Mouse (Mus musculus) 416B (cell line): ENCODE results near the gene Pou1f1.

ENCODE experiments used
- DNase-seq: peaks from one replicate; pipeline ENCODE4 v3.0.0; 2011; ENCODE audit warnings: low read depth

Pou1f1 gene

GRCm38 (mm10) chr16:65520211-65520610 is at the start of gene Pou1f1:
Pou1f1 (plus strand) TSS chr16:65520511.
- no peak for DNase-seq

GRCm38 (mm10) chr16:65470650-65471049 is 49.7 kb upstream of the Pou1f1 start:
- peak; percentile 17 for DNase-seq

- peak; percentile 65 for DNase-seq
Observed at GRCm38 (mm10) chr16:65472472-65473001, 47.8 kb upstream of the Pou1f1 start.

GRCm38 (mm10) chr16:65485726-65486125 is 34.6 kb upstream of the Pou1f1 start:
- DNase-seq = peak; percentile 15

GRCm38 (mm10) chr16:65496030-65496429 is 24.3 kb upstream of the Pou1f1 start:
- peak; percentile 11 for DNase-seq

- DNase-seq = peak; percentile 68
Observed at GRCm38 (mm10) chr16:65497049-65497448, 23.3 kb upstream of the Pou1f1 start.

GRCm38 (mm10) chr16:65514223-65514622 is 6.1 kb upstream of the Pou1f1 start:
- DNase-seq = no peak

- no peak for DNase-seq
Observed at GRCm38 (mm10) chr16:65526004-65526403, 5.7 kb downstream of the Pou1f1 start.

- no peak for DNase-seq
Observed at GRCm38 (mm10) chr16:65526695-65527094, 6.4 kb downstream of the Pou1f1 start.

- no peak for DNase-seq
Observed at GRCm38 (mm10) chr16:65529589-65529988, 9.3 kb downstream of the Pou1f1 start.

GRCm38 (mm10) chr16:65531663-65532062 is 11.4 kb downstream of the Pou1f1 start:
- no peak for DNase-seq

- DNase-seq = peak; percentile 75
Observed at GRCm38 (mm10) chr16:65533315-65533999, 13.1 kb downstream of the Pou1f1 start.

- no peak for DNase-seq
Observed at GRCm38 (mm10) chr16:65543676-65544293, 23.5 kb downstream of the Pou1f1 start.

GRCm38 (mm10) chr16:65548960-65549359 is 28.6 kb downstream of the Pou1f1 start:
- DNase-seq = no peak

GRCm38 (mm10) chr16:65550814-65551213 is 30.5 kb downstream of the Pou1f1 start:
- no peak for DNase-seq

GRCm38 (mm10) chr16:65554267-65554666 is 34.0 kb downstream of the Pou1f1 start:
- no peak for DNase-seq

GRCm38 (mm10) chr16:65557369-65557768 is 37.1 kb downstream of the Pou1f1 start:
- DNase-seq = no peak

GRCm38 (mm10) chr16:65559591-65559990 is 39.3 kb downstream of the Pou1f1 start:
- no peak for DNase-seq

- peak; percentile 56 for DNase-seq
Observed at GRCm38 (mm10) chr16:65560996-65561962, 41.0 kb downstream of the Pou1f1 start.

GRCm38 (mm10) chr16:65561963-65562863 is 41.9 kb downstream of the Pou1f1 start, which contains the start of gene Chmp2b:
Chmp2b (minus strand) TSS chr16:65562726.
- peak; percentile 90 for DNase-seq

GRCm38 (mm10) chr16:65562864-65563206 is 42.5 kb downstream of the Pou1f1 start:
- DNase-seq = no peak
